Mouse (Mus musculus) Patski (cell line): ENCODE measurements around the gene Pigv. TPM values are rescaled to one million over a fixed set of nuclear protein-coding genes. Genes with fewer than 3 reads are reported as not detected.
"Not testable (repeated sequence)": the region's sequence is repeated elsewhere in the genome, so short reads cannot be mapped to it uniquely, and the experiment has no call there.

ENCODE experiments used
- ATAC-seq: fragments of 100-300 bp; one replicate; pipeline ENCODE4 v1.8.0; 2021
- CTCF ChIA-PET: fragments of 350-600 bp; sonication (Branson Sonifier 250); formaldehyde crosslinking; loops from one replicate; lab custom pipeline; 2022; ENCODE audit warnings: inconsistent platforms; lab: Charles Lee
- POLR2A ChIA-PET: fragments of 350-600 bp; sonication (Branson Sonifier 250); formaldehyde crosslinking; loops from one replicate; lab custom pipeline; 2022; ENCODE audit warnings: antibody characterized with exemption, inconsistent platforms; lab: Charles Lee
- DNase-seq: peaks from one replicate; pipeline ENCODE4 v3.0.0-alpha.2; 2011; ENCODE audit warnings: low read depth, low spot score
- H3K27me3 ChIP-seq: fragments of 371-371 bp; one replicate; pipeline ENCODE4 v1.5.1; 2021
- CTCF ChIP-seq: fragments of 100-300 bp; IDR thresholded peaks from one replicate; pipeline ENCODE4 v1.5.1; 2021
- in situ Hi-C: fragments of 300-500 bp; cut with MboI; formaldehyde crosslinking; loops from 3 replicates; pipeline ENCODE4 v1.11.1; 2018; ENCODE audit warnings: low pct_unique_long_range_greater_than_20kb, mixed read lengths
- polyA plus RNA-seq: library from polyadenylated mRNA; unstranded; gene quantifications from one replicate; pipeline ENCODE4 v1.2.3, GENCODE M21; 2021

The Pigv gene
- polyA plus RNA-seq, 1 experiment from 2014 or later, result 6.9 TPM

GRCm38 (mm10) chr4:133651445-133651844, 21.0 kb downstream of the Pigv start:
- H3K27me3 ChIP-seq, result no peaks in the 10 kb centered on the region
- in situ Hi-C loops, result no loop called here
- ATAC-seq, result no peak
- TF ChIP-seq CTCF, result no peak
- POLR2A ChIA-PET, result no interaction called here
- CTCF ChIA-PET, result interaction anchor here (1.1 to 3.3 kb wide), 4 partner anchors 10 to 58 kb away, joined by 3 to 30 read pairs (median 5); no protein-coding TSS in a partner anchor
- DNase-seq, result no peak

- TF ChIP-seq CTCF, result peak; percentile 59
- ChIA-PET CTCF (interaction anchor here (0.9 to 3.3 kb wide), 14 partner anchors 9 to 119 kb away, joined by 3 to 30 read pairs (median 6); no protein-coding TSS in a partner anchor), POLR2A (interaction anchor here (0.6 to 1.0 kb wide), 2 partner anchors 58 to 67 kb away, joined by 3 to 4 read pairs; no protein-coding TSS in a partner anchor)
- ATAC-seq (peak; percentile 54), DNase-seq (no peak)
- H3K27me3 ChIP-seq, result no peaks in the 10 kb centered on the region
- in situ Hi-C loops, result no loop called here
These were observed 22.3 kb downstream of the Pigv start, which contains the start of gene Zdhhc18 for GRCm38 (mm10) chr4:133649989-133650699. Zdhhc18 (minus strand) TSS chr4:133650154.

- CTCF ChIA-PET, result interaction anchor here (1.0 to 3.3 kb wide), 13 partner anchors 8 to 56 kb away, joined by 3 to 30 read pairs (median 6); no protein-coding TSS in a partner anchor
- POLR2A ChIA-PET, H3K27me3 ChIP-seq, in situ Hi-C loops, ATAC-seq, DNase-seq: not testable (repeated sequence)
These were observed 23.0 kb downstream of the Pigv start for GRCm38 (mm10) chr4:133649464-133649863.

DNA sequence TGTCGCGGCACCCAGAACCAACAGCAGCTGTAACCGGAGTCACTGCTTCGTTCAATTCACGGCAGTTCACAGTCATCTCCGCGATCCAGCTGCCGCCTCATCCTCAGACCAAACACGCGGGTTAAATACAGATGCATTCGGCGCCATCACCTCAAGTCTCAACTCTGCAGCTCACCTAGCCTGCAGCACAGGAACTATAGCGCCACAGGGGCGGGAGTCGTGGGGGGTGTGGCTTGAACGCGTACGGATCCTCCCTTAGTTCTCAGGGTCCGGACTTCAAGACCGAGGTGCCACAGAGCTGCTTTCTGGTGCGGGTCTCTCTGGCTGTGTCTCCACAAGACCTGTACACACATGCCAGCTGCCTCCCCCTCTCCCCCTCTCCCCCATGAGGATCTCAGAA, 26.8 kb downstream of the Pigv start:
- no peak for DNase-seq
- no peak for ATAC-seq
- POLR2A ChIA-PET, result no interaction called here
- H3K27me3 ChIP-seq, result no peaks in the 10 kb centered on the region
- CTCF ChIA-PET, result interaction anchor here (1.3 to 1.6 kb wide), 2 partner anchors 14 to 52 kb away, joined by 3 read pairs; no protein-coding TSS in a partner anchor
- no peak for TF ChIP-seq CTCF
- in situ Hi-C loops, result no loop called here

DNA sequence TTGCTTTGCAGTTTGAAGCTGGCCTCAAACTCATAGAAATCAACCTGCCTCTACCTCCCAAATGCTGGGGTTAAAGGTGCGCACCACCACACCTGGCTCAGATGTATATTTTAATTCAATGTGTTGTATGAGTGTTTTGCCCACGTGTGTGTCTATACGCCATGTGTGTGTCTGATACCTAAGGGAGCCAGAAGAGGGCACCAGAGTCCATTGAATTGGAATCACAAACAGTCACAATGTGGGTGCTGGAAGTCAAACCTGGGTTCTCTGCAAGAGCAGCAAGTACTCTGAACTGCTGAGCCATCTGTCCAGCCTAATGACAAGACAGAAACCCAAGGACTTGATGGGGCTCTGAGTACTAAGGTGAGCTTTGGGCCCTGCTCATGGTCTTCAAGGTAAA, 27.3 kb downstream of the Pigv start:
- in situ Hi-C loops, result no loop called here

GRCm38 (mm10) chr4:133634043-133634410, 38.4 kb downstream of the Pigv start:
- no peak for TF ChIP-seq CTCF
- H3K27me3 ChIP-seq, result no peaks in the 10 kb centered on the region
- DNase-seq (no peak), ATAC-seq (no peak)
- CTCF ChIA-PET, result interaction anchor here (1.2 to 1.6 kb wide), 3 partner anchors 13 to 23 kb away, joined by 3 to 5 read pairs (median 5); no protein-coding TSS in a partner anchor
- POLR2A ChIA-PET, result no interaction called here
- in situ Hi-C loops, result no loop called here

More for the DNA sequence above, 27.3 kb downstream of the Pigv start:
- peak; percentile 18 for TF ChIP-seq CTCF
- ChIA-PET POLR2A (no interaction called here), CTCF (interaction anchor here (1.3 to 1.6 kb wide), 2 partner anchors 13 to 52 kb away, joined by 3 read pairs; no protein-coding TSS in a partner anchor)
- no peak for ATAC-seq
- no peak for DNase-seq
- no peaks in the 10 kb centered on the region for H3K27me3 ChIP-seq

- POLR2A ChIA-PET, result no interaction called here
These were observed 39.0 kb downstream of the Pigv start for GRCm38 (mm10) chr4:133633332-133634042.

GRCm38 (mm10) chr4:133632483-133633327, 39.7 kb downstream of the Pigv start:
- no peak for TF ChIP-seq CTCF
- ATAC-seq, result no peak
- ChIA-PET CTCF (interaction anchor here (0.9 to 2.0 kb wide), 5 partner anchors 13 to 40 kb away, joined by 3 to 11 read pairs (median 6); partner anchors contain the start of gene Zdhhc18), POLR2A (no interaction called here)
- no peaks in the 10 kb centered on the region for H3K27me3 ChIP-seq
- in situ Hi-C loops, result no loop called here
- no peak for DNase-seq

More at GRCm38 (mm10) chr4:133633332-133634042, 39.0 kb downstream of the Pigv start:
- no peak for TF ChIP-seq CTCF
- peak; percentile 76 for ATAC-seq
- DNase-seq, result no peak
- CTCF ChIA-PET, result interaction anchor here (1.2 to 1.8 kb wide), 4 partner anchors 13 to 22 kb away, joined by 3 to 6 read pairs (median 5); partner anchors contain the start of gene Zdhhc18
- in situ Hi-C loops, result no loop called here
- no peaks in the 10 kb centered on the region for H3K27me3 ChIP-seq

DNA sequence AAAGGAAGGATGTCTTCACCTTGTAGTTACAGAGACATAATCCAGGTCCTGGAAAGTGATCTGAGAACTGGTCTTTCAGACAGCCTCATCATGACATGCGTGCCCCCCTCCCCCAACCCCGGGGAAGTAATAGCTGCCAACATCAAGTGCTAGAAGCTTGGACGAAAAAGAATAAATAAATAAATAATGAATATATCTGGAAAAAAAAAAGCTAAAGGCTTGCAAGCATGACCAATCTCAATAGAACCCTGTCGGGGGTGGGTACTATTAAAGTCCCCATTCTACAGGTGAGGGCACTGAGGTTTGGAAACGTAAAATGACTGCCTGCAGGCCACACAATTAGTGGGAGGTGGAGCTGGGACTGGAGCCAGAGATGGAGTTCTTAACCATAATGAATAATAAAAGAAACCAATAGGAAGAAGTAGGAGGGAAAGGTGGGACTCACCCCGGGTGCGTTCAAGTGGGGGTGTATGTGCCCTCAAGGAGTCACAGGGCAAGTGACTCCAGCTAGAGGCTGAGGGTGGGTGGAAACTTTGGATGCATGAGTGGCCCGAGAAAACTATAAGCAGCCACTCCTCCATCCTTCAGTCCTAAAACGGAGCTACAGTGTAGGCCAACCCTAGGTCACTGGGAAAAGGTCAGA, 40.6 kb downstream of the Pigv start:
- in situ Hi-C loops, result no loop called here
- ATAC-seq, result no peak
- H3K27me3 ChIP-seq, result no peaks in the 10 kb centered on the region
- ChIA-PET CTCF (interaction anchor here (0.9 to 2.0 kb wide), 5 partner anchors 12 to 39 kb away, joined by 3 to 11 read pairs (median 6); partner anchors contain the start of gene Zdhhc18), POLR2A (no interaction called here)
- TF ChIP-seq CTCF, result no peak
- DNase-seq, result no peak
